Mouse (Mus musculus): ENCODE measurements around the gene Lrrc66. TPM values are rescaled to one million over a fixed set of nuclear protein-coding genes. Genes with fewer than 3 reads are reported as not detected.

Lrrc66 gene
- polyA plus RNA-seq, 1 experiment from 2014 or later = 14.6 TPM

DNA sequence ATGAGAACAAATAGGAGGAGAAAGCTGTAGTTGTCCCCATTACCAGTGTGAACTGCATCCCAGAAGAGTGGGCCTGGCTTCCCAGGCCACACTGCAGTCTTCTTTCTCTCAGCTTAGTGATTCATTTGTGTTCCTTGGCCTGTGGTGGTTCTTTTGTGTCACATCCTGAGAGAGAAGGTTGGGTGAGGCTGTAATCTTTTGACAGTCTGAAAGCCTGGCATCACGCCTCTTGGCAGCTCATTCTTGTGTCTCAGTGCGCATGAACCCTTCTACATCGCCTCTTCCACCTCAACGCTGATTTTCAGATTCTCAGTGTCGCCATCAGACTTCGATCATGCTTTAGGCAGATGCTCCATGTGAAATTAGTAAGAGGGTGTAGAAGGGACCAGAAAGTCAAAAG, 68.3 kb downstream of the Lrrc66 start:
- Histone ChIP-seq H3K27ac (ENCODE audit: low read depth, low read length) (no peak overlapping the region), H3K4me2 (replicated peaks; ENCODE audit: low read depth) (no peak overlapping the region), H3K36me3 (ENCODE audit: control insufficient read depth, insufficient read depth) (no peaks in the 10 kb centered on the region), H3K9ac (ENCODE audit: low read depth, low read length) (no peak overlapping the region), H3K27me3 (replicated peaks; ENCODE audit: control insufficient read depth, insufficient read depth, low read length) (no peaks in the 10 kb centered on the region), H3K9me3 (ENCODE audit: control insufficient read depth) (no peaks in the 10 kb centered on the region), H3K4me3 (ENCODE audit: low read depth, low read length) (no peak overlapping the region), H3K4me1 (replicated peaks; ENCODE audit: control insufficient read depth, insufficient read depth, low read length) (no peaks in the 10 kb centered on the region)
- 94% methylated on average over 6 of the region's 6 CpGs for WGBS
- no peak for ATAC-seq
- no peak for TF ChIP-seq CTCF (IDR thresholded peaks at IDR 0.05; ENCODE audit: low read depth)

DNA sequence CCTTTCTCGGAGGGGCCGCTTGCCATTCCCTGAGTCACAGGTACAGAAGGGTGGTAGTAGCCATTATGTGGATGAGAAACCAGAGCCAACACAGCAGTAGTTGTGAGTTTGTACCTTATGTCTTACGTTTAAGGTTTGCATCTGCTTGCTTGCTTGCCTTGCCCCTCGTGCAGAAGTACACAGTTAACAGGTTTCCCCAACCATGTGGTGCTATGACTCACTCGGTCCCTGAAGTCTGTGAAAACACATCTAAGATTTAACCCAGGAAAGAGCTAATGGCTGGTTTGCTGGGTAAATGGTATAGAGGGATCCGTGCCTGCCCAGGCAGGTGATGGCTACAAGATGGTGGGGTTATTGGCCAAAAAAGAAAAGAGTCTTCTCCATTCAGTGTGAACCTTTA, 73.6 kb downstream of the Lrrc66 start:
- ATAC-seq = no peak
- no peak overlapping the region for H3K9ac ChIP-seq (ENCODE audit: low read depth, low read length)
- no peaks in the 10 kb centered on the region for H3K9me3 ChIP-seq (ENCODE audit: control insufficient read depth)
- H3K4me1 ChIP-seq (replicated peaks; ENCODE audit: control insufficient read depth, insufficient read depth, low read length) = no peaks in the 10 kb centered on the region
- no peaks in the 10 kb centered on the region for H3K36me3 ChIP-seq (ENCODE audit: control insufficient read depth, insufficient read depth)
- no peak overlapping the region for H3K27ac ChIP-seq (ENCODE audit: low read depth, low read length)
- no peak for TF ChIP-seq CTCF (IDR thresholded peaks at IDR 0.05; ENCODE audit: low read depth)
- no peak overlapping the region for H3K4me3 ChIP-seq (ENCODE audit: low read depth, low read length)
- 93% methylated on average over 6 of the region's 6 CpGs for WGBS
- H3K27me3 ChIP-seq (replicated peaks; ENCODE audit: control insufficient read depth, insufficient read depth, low read length) = no peaks in the 10 kb centered on the region
- H3K4me2 ChIP-seq (replicated peaks; ENCODE audit: low read depth) = no peak overlapping the region

DNA sequence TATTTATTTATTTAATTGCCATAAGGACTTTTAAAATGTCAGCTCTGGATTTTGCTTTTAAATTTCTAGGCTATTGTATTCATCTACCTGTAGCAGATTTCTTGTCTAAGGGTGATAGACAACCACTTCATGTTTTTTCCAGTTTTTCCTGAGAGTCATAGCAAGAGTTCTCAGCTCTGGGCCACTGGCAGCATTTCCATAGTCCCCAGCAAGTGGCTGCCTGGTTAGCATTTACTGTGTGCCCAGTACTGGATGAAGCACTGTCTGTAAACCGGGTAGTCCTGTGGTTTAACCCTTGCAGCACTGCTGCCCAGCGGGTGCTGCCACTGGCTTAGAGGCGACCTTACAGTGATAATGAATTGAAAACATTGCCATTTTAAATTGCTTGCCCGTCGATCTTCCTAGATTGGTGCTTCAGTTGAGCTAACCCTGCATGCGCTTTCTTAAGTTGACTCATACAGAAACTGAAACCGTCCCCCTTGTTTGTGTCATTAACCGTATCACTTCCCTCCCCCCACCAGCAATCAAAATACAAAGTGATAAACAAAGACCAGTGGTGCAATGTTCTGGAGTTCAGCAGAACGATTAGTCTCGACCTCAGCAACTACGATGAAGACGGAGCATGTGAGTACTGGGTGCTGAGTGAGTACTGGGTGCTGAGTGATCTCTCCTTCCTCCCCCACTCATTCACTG, 75.4 kb downstream of the Lrrc66 start:
- Histone ChIP-seq H3K9me3 (ENCODE audit: control insufficient read depth) (no peaks in the 10 kb centered on the region), H3K4me3 (ENCODE audit: low read depth, low read length) (no peak overlapping the region), H3K4me2 (replicated peaks; ENCODE audit: low read depth) (no peak overlapping the region), H3K27ac (ENCODE audit: low read depth, low read length) (no peak overlapping the region; the same call in 1 of the 2 replicates), H3K9ac (ENCODE audit: low read depth, low read length) (no peak overlapping the region), H3K4me1 (replicated peaks; ENCODE audit: control insufficient read depth, insufficient read depth, low read length) (no peaks in the 10 kb centered on the region), H3K36me3 (ENCODE audit: control insufficient read depth, insufficient read depth) (peaks cover 3% of the 10 kb centered on the region; the same call in 1 of the 2 replicates), H3K27me3 (replicated peaks; ENCODE audit: control insufficient read depth, insufficient read depth, low read length) (no peaks in the 10 kb centered on the region)
- TF ChIP-seq CTCF (IDR thresholded peaks at IDR 0.05; ENCODE audit: low read depth) = no peak
- no peak for ATAC-seq
- 78% methylated on average over 12 of the region's 12 CpGs for WGBS

Other genes with a start within 250 kb of the Lrrc66 start
- 0.34 and 0.84 TPM in 2 replicates for gene Cwh43, start 226.5 kb downstream of the Lrrc66 start, polyA plus RNA-seq (2015; fragmentation: Nextera tagmentation; extraction: Ambion mirVana)
- gene Dcun1d4, start 151.5 kb downstream of the Lrrc66 start, polyA plus RNA-seq (2015; fragmentation: Nextera tagmentation; extraction: Ambion mirVana) = 14.8 and 16.3 TPM in 2 replicates
- 8.2 and 8.5 TPM in 2 replicates for gene Sgcb, start 15.3 kb upstream of the Lrrc66 start, polyA plus RNA-seq (2015; fragmentation: Nextera tagmentation; extraction: Ambion mirVana)
- 0.17 and 0.18 TPM in 2 replicates for gene Spata18, start 18.9 kb upstream of the Lrrc66 start, polyA plus RNA-seq (2015; fragmentation: Nextera tagmentation; extraction: Ambion mirVana)